Mouse (Mus musculus): ENCODE data around the gene Tmem95.

- TF ChIP-seq POLR2A (IDR thresholded peaks at IDR 0.05; ENCODE audit: insufficient read depth, low read depth, low read length) (no peak), CTCF (IDR thresholded peaks at IDR 0.05) (no peak), EP300 (IDR thresholded peaks at IDR 0.05; ENCODE audit: insufficient read depth, low read depth, low read length) (no peak)
Observed at GRCm38 (mm10) chr11:69871822-69872221, 6.0 kb downstream of the Tmem95 start.
